Mouse (Mus musculus): ENCODE measurements around the gene Ampd3. TPM values are rescaled to one million over a fixed set of nuclear protein-coding genes. Genes with fewer than 3 reads are reported as not detected.

The Ampd3 gene
- polyA plus RNA-seq, 1 experiment from 2014 or later, result 1.5 TPM

DNA sequence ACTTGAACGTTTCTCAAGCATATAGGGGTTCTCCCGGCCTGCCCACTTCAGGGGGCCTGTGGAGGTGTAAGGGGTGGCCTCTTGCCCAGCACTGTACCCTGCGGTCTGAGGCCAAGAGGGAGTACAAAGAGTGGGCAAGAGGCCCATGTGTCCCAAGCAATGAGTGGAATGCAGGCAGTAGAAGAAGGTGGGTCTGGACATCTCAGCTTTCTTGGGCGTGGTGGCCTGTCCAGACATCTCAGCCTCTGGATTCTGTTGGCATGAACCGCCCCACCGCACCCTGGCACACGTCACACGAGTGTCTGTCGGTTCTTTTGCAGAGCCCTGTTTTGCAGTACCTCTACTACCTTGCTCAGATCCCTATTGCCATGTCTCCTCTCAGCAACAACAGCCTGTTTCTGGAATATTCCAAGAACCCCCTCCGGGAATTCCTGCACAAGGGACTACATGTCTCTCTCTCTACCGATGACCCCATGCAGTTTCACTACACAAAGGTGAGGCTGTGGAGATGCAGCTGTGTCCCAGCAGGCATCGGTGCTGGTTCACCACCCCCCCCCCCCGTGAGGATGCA lies 39.5 kb downstream of the Ampd3 start:
- Histone ChIP-seq H3K4me2 (no peak overlapping the region), H3K27me3 (no peaks in the 10 kb centered on the region), H3K27ac (no peak overlapping the region), H3K9me3 (replicated peaks) (no peaks in the 10 kb centered on the region), H3K4me3 (no peak overlapping the region), H3K4me1 (no peaks in the 10 kb centered on the region), H3K36me3 (ENCODE audit: poor library complexity, severe bottlenecking) (peaks cover 2% of the 10 kb centered on the region; the same call in 1 of the 2 replicates), H3K9ac (no peak overlapping the region)
- WGBS, result 94% methylated on average over 13 of the region's 13 CpGs
- ATAC-seq, result no peak

GRCm38 (mm10) chr7:110808962-110809361 lies 41.0 kb downstream of the Ampd3 start:
- no peaks in the 10 kb centered on the region for H3K9me3 ChIP-seq (replicated peaks)
- no peaks in the 10 kb centered on the region for H3K27me3 ChIP-seq
- no peak for ATAC-seq
- no peak overlapping the region for H3K4me3 ChIP-seq
- no peak overlapping the region for H3K9ac ChIP-seq
- 67% methylated on average over 3 of the region's 3 CpGs for WGBS
- H3K4me2 ChIP-seq, result no peak overlapping the region
- H3K4me1 ChIP-seq, result no peaks in the 10 kb centered on the region
- H3K27ac ChIP-seq, result no peak overlapping the region
- peaks cover 6% of the 10 kb centered on the region; the same call in 1 of the 2 replicates for H3K36me3 ChIP-seq (ENCODE audit: poor library complexity, severe bottlenecking)

DNA sequence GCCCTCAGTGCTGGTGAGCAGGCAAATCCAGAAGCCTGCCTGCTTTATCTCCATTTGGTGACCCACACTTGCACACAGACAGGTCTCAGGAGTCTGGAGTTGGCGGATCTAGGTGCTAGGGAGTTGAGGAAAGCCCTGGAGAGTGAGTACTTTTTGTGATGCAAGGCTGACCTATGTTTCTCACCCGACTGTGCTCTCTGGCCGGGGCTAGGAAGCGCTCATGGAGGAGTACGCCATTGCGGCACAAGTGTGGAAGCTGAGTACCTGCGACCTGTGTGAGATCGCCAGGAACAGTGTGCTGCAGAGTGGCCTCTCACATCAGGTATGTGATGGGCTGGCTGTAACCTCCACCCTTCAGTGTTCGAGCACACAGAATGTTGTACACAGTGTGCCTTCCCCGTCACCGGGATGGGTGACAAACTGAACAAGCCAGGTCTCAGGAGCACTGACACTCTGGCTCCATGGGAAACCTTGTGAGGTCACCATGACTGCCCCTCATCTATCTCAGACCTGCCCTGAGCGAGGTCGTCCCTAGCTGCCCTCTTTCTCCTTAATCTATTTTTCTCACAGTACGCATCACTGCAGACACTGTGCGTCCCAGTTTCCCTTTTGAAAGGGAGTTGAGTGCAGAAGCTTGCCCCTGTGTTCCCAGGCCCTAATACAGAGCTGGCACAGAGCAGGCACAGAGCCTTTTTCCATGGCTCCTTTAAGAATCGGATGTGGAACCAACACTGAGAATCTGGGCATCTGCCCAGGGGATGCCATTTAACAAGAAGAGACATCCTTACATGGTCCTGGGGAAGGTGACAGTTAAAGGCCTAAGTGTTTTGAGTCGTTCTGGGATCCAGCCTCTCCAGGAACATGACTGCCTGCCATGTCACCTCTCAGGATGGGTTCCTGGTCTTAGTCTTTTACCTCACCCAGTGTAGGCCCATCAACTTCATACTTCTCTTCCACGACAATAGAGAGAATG lies 41.9 kb downstream of the Ampd3 start:
- ATAC-seq, result no peak
- no peak overlapping the region for H3K27ac ChIP-seq
- peaks cover 6% of the 10 kb centered on the region; the same call in 1 of the 2 replicates for H3K36me3 ChIP-seq (ENCODE audit: poor library complexity, severe bottlenecking)
- H3K4me2 ChIP-seq, result no peak overlapping the region
- H3K4me1 ChIP-seq, result no peaks in the 10 kb centered on the region
- H3K9ac ChIP-seq, result peak overlapping the region; percentile 23; the same call in 1 of the 2 replicates
- no peaks in the 10 kb centered on the region for H3K9me3 ChIP-seq (replicated peaks)
- no peak overlapping the region for H3K4me3 ChIP-seq
- H3K27me3 ChIP-seq, result no peaks in the 10 kb centered on the region
- 89% methylated on average over 18 of the region's 18 CpGs for WGBS

DNA sequence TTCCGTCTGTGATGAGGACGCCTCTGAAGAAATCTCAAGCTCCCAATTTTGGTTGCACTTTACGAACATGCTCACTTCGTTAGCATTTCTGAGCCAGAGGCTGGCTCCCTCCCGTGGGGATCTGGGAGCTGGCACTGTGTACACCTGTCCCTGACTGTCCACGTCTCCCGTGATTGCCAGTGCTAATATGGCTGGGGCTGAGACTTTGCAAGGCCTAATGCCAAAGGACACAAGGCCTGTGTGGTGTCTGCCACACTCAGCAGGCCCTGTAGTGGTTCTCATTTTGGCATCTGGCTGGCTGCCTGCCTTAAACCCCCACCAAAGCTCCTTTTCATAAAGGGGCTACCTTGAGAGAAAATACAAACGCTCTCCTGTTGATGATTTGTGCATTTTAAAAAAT lies 43.0 kb downstream of the Ampd3 start:
- no peak overlapping the region for H3K4me2 ChIP-seq
- no peaks in the 10 kb centered on the region for H3K27me3 ChIP-seq
- H3K27ac ChIP-seq, result no peak overlapping the region
- H3K36me3 ChIP-seq (ENCODE audit: poor library complexity, severe bottlenecking), result peaks cover 6% of the 10 kb centered on the region; the same call in 1 of the 2 replicates
- no peaks in the 10 kb centered on the region for H3K9me3 ChIP-seq (replicated peaks)
- no peaks in the 10 kb centered on the region for H3K4me1 ChIP-seq
- ATAC-seq, result no peak
- no peak overlapping the region for H3K9ac ChIP-seq
- H3K4me3 ChIP-seq, result no peak overlapping the region
- WGBS, result 82% methylated on average over 8 of the region's 8 CpGs

DNA sequence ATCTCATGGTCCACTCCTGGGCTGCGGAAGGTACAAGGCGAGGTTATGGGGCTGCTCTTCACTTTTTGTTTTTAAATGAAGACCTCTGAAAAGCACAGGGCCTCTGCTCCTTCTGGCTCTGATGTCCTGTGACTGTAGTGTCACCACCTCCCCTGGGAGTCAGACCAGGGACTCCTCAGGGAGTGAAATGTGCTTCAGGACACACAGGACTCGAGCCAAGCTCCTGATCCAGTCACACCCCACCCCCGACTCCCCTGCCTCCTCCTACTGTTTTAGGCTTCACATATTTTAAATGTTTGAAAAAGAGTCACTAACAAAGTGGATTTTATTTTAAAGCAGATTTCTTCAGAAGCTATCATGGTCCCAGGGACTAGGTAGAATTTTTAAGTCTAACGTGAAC lies 43.5 kb downstream of the Ampd3 start:
- H3K36me3 ChIP-seq (ENCODE audit: poor library complexity, severe bottlenecking), result peaks cover 6% of the 10 kb centered on the region; the same call in 1 of the 2 replicates
- no peak overlapping the region for H3K27ac ChIP-seq
- 89% methylated on average over 5 of the region's 5 CpGs for WGBS
- H3K4me1 ChIP-seq, result no peaks in the 10 kb centered on the region
- H3K9me3 ChIP-seq (replicated peaks), result no peaks in the 10 kb centered on the region
- no peak overlapping the region for H3K4me2 ChIP-seq
- H3K27me3 ChIP-seq, result no peaks in the 10 kb centered on the region
- ATAC-seq, result no peak
- H3K9ac ChIP-seq, result no peak overlapping the region
- no peak overlapping the region for H3K4me3 ChIP-seq

- Histone ChIP-seq H3K4me3 (no peak overlapping the region), H3K9me3 (replicated peaks) (no peaks in the 10 kb centered on the region), H3K36me3 (ENCODE audit: poor library complexity, severe bottlenecking) (peaks cover 6% of the 10 kb centered on the region; the same call in 1 of the 2 replicates), H3K27ac (no peak overlapping the region), H3K27me3 (no peaks in the 10 kb centered on the region), H3K4me1 (no peaks in the 10 kb centered on the region), H3K9ac (no peak overlapping the region), H3K4me2 (no peak overlapping the region)
- no peak for ATAC-seq
- WGBS, result 93% methylated on average over 1 of the region's 1 CpGs
Observed at GRCm38 (mm10) chr7:110813983-110814382, 46.0 kb downstream of the Ampd3 start.

- H3K27me3 ChIP-seq, result no peaks in the 10 kb centered on the region
- ATAC-seq, result no peak
- H3K27ac ChIP-seq, result no peak overlapping the region
- H3K9me3 ChIP-seq (replicated peaks), result no peaks in the 10 kb centered on the region
- WGBS, result 75% methylated on average over 5 of the region's 5 CpGs
- no peak overlapping the region for H3K9ac ChIP-seq
- H3K4me2 ChIP-seq, result no peak overlapping the region
- H3K4me3 ChIP-seq, result no peak overlapping the region
- no peaks in the 10 kb centered on the region for H3K4me1 ChIP-seq
- H3K36me3 ChIP-seq (ENCODE audit: poor library complexity, severe bottlenecking), result peaks cover 6% of the 10 kb centered on the region; the same call in 1 of the 2 replicates
Observed at GRCm38 (mm10) chr7:110816037-110816436, 48.0 kb downstream of the Ampd3 start.

- H3K27ac ChIP-seq, result no peak overlapping the region
- 87% methylated on average over 6 of the region's 6 CpGs for WGBS
- peaks cover 8% of the 10 kb centered on the region for H3K36me3 ChIP-seq (ENCODE audit: poor library complexity, severe bottlenecking)
- H3K9me3 ChIP-seq (replicated peaks), result no peaks in the 10 kb centered on the region
- H3K4me2 ChIP-seq, result no peak overlapping the region
- ATAC-seq, result no peak
- no peaks in the 10 kb centered on the region for H3K4me1 ChIP-seq
- no peak overlapping the region for H3K9ac ChIP-seq
- H3K4me3 ChIP-seq, result no peak overlapping the region
- H3K27me3 ChIP-seq, result no peaks in the 10 kb centered on the region
Observed at GRCm38 (mm10) chr7:110818206-110818605, 50.2 kb downstream of the Ampd3 start.

- Histone ChIP-seq H3K27ac (no peak overlapping the region), H3K4me2 (no peak overlapping the region), H3K9ac (no peak overlapping the region), H3K4me1 (no peaks in the 10 kb centered on the region), H3K27me3 (no peaks in the 10 kb centered on the region), H3K4me3 (no peak overlapping the region), H3K9me3 (replicated peaks) (no peaks in the 10 kb centered on the region), H3K36me3 (ENCODE audit: poor library complexity, severe bottlenecking) (peaks cover 15% of the 10 kb centered on the region)
- 92% methylated on average over 11 of the region's 11 CpGs for WGBS
- no peak for ATAC-seq
Observed at GRCm38 (mm10) chr7:110818787-110819350, 50.9 kb downstream of the Ampd3 start.

DNA sequence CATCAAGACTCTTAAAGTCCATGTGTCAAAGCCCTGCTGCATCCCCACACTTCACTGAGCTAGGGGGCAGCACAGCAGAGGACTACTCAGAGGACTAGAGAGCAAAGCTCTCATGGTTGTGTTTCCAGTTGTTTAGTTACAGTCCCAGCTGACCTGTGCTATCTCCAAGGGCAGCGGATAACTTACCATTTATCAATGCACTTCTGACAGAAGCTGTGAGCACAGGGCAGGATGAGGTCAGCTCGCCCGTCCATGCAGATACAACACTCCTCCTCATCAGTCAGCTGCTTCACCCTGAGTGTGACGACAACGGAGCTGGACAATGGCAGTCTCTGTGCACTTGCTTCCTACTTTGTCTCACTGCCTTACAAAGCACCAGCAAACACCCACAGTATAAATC lies 53.1 kb downstream of the Ampd3 start:
- ATAC-seq, result no peak
- Histone ChIP-seq H3K27me3 (no peaks in the 10 kb centered on the region), H3K36me3 (ENCODE audit: poor library complexity, severe bottlenecking) (peaks cover 29% of the 10 kb centered on the region), H3K4me2 (no peak overlapping the region), H3K9ac (no peak overlapping the region), H3K4me1 (no peaks in the 10 kb centered on the region), H3K27ac (no peak overlapping the region), H3K4me3 (no peak overlapping the region), H3K9me3 (replicated peaks) (no peaks in the 10 kb centered on the region)
- WGBS, result 64% methylated on average over 5 of the region's 5 CpGs

DNA sequence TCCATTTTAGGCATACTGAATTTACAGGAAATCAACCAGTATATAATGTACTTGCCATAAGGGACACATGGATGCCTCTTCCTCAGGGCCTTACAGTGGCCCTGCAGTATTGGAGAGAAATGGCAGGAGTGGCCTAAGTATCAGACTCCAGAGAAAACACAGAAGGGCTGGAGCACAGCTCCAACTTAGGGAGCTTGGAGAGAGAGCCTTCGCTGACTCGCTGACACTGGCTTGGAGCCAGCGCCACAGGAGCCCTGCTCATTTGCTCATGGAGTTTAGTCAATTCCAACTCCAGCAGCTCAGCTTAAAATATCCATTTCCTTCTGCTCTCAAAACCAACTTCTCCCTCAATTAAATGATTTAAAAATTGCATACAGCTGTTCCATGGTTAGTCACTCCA lies 53.6 kb downstream of the Ampd3 start:
- Histone ChIP-seq H3K4me3 (no peak overlapping the region), H3K9ac (no peak overlapping the region), H3K27me3 (no peaks in the 10 kb centered on the region), H3K4me1 (no peaks in the 10 kb centered on the region), H3K27ac (no peak overlapping the region), H3K4me2 (no peak overlapping the region), H3K9me3 (replicated peaks) (no peaks in the 10 kb centered on the region), H3K36me3 (ENCODE audit: poor library complexity, severe bottlenecking) (peaks cover 29% of the 10 kb centered on the region)
- no peak for ATAC-seq
- WGBS, result 77% methylated on average over 3 of the region's 3 CpGs

GRCm38 (mm10) chr7:110822055-110822454 lies 54.0 kb downstream of the Ampd3 start:
- H3K4me2 ChIP-seq, result no peak overlapping the region
- 79% methylated on average over 4 of the region's 4 CpGs for WGBS
- H3K9ac ChIP-seq, result no peak overlapping the region
- ATAC-seq, result no peak
- peaks cover 29% of the 10 kb centered on the region for H3K36me3 ChIP-seq (ENCODE audit: poor library complexity, severe bottlenecking)
- no peak overlapping the region for H3K4me3 ChIP-seq
- no peaks in the 10 kb centered on the region for H3K27me3 ChIP-seq
- no peaks in the 10 kb centered on the region for H3K4me1 ChIP-seq
- no peaks in the 10 kb centered on the region for H3K9me3 ChIP-seq (replicated peaks)
- H3K27ac ChIP-seq, result no peak overlapping the region

Data from forebrain, embryonic 13.5 days (tissue).